Mouse (Mus musculus): ENCODE results near the gene Oxsr1. TPM values are rescaled to one million over a fixed set of nuclear protein-coding genes. Genes with fewer than 3 reads are reported as not detected.
"Not testable (repeated sequence)": the region's sequence is repeated elsewhere in the genome, so short reads cannot be mapped to it uniquely, and the experiment has no call there.

Gene Oxsr1
- total RNA-seq, 2 experiments from 2014 or later: 28.0 to 31.4 TPM

GRCm38 (mm10) chr9:119297696-119298095, 24.5 kb downstream of the Oxsr1 start:
- intact Hi-C loops (cut with DNase I): no loop called here
- no peak for DNase-seq (ENCODE audit: low spot score in 2 of 2)

GRCm38 (mm10) chr9:119290791-119291190, 31.4 kb downstream of the Oxsr1 start:
- intact Hi-C loops (cut with DNase I): no loop called here
- DNase-seq (ENCODE audit: low spot score in 2 of 2): no peak

DNA sequence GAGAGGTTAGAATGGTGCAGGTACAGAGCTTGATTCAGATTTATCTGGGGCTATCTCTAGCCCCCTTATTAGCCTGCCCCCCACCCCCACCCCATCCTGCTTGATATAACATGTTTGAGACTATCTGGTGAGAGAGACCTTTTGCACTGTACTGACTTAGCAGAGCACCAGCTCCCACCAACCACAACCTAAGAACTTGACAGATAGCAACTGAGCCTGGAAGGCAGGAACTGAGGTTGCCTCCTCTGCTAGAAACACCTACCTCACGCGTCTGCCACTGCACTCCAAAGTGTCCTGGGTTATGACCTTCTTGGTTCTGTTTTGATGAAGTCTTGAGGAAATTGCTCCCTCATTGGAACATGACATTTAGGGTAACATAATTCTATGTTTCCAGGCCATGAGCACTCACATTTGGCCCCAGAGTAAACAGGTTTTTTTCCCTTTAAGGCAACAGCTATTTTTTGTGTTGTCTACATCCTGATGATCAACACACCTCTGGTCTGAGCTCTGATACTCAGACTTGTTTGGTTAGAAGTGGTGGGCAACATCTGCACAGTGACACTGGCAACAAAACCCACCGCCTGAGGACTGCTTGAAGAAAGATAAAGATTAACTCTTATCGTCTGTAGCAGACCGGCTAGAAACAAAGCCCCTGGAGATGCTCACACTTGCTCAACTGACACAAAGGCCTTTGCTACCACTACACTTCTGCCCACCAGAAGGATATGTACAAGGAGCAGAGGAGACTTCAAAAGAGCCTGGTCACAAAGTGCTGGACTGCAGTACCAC, 41.1 kb downstream of the Oxsr1 start:
- intact Hi-C loops (cut with DNase I): no loop called here
- no peak for DNase-seq (ENCODE audit: low spot score in 2 of 2)

- intact Hi-C loops (cut with DNase I): no loop called here
- DNase-seq (ENCODE audit: low spot score in 2 of 2): no peak
Measured at GRCm38 (mm10) chr9:119278031-119278430, 44.2 kb downstream of the Oxsr1 start.

GRCm38 (mm10) chr9:119276321-119276720, 45.9 kb downstream of the Oxsr1 start:
- DNase-seq (ENCODE audit: low spot score in 2 of 2): no peak
- intact Hi-C loops (cut with DNase I): no loop called here

- DNase-seq (ENCODE audit: low spot score in 2 of 2); intact Hi-C loops (cut with DNase I): not testable (repeated sequence)
Measured at GRCm38 (mm10) chr9:119274814-119275213, 47.4 kb downstream of the Oxsr1 start.

DNA sequence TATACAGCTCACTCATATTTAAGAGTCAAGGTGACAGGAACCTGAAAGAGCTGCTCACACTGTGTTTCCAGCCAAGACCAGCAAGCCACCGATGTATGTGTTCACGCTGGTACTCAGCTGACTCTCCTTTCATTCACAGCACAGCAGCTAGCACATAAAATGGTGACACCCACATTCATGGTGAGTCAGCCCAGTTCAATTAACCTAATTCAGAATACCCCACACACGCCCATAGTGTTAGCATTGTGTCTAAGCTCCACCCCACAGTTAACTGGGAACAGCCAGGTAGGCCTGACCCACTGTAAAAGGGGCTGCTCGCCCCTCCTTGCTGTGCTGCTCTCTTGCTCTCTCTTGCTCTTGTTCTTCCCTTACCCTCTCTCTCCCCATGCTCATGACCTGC, 50.7 kb downstream of the Oxsr1 start:
- intact Hi-C loops (cut with DNase I): no loop called here
- DNase-seq (ENCODE audit: low spot score in 2 of 2): peak in 1 of 2 experiments; percentile 64

- peak; percentile 14 to 69 for DNase-seq (ENCODE audit: low spot score in 2 of 2)
- intact Hi-C loops (cut with DNase I): no loop called here
Measured at GRCm38 (mm10) chr9:119268588-119269145, 53.6 kb downstream of the Oxsr1 start.

- intact Hi-C loops (cut with DNase I): no loop called here
- DNase-seq (ENCODE audit: low spot score in 2 of 2): peak in 1 of 2 experiments; percentile 32
Measured at GRCm38 (mm10) chr9:119268120-119268519, 54.1 kb downstream of the Oxsr1 start.

- intact Hi-C loops (cut with DNase I); DNase-seq (ENCODE audit: low spot score in 2 of 2): not testable (repeated sequence)
Measured at GRCm38 (mm10) chr9:119266121-119266395, 56.2 kb downstream of the Oxsr1 start.

GRCm38 (mm10) chr9:119265373-119266120, 56.7 kb downstream of the Oxsr1 start:
- intact Hi-C loops (cut with DNase I): not testable (repeated sequence)

GRCm38 (mm10) chr9:119263067-119263466, 59.2 kb downstream of the Oxsr1 start:
- intact Hi-C loops (cut with DNase I): no loop called here
- no peak for DNase-seq (ENCODE audit: low spot score in 2 of 2)

More at GRCm38 (mm10) chr9:119265373-119266120, 56.7 kb downstream of the Oxsr1 start:
- peak in 1 of 2 experiments; percentile 47 for DNase-seq (ENCODE audit: low spot score in 2 of 2)

- intact Hi-C loops (cut with DNase I): no loop called here
- DNase-seq (ENCODE audit: low spot score in 2 of 2): no peak
Measured at GRCm38 (mm10) chr9:119260825-119261224, 61.4 kb downstream of the Oxsr1 start.

- intact Hi-C loops (cut with DNase I): loop anchor here (10.0 kb wide), 1 partner anchor 176 kb away; no protein-coding TSS in a partner anchor
- DNase-seq (ENCODE audit: low spot score in 2 of 2): no peak
Measured at GRCm38 (mm10) chr9:119258785-119259184, 63.4 kb downstream of the Oxsr1 start.

DNA sequence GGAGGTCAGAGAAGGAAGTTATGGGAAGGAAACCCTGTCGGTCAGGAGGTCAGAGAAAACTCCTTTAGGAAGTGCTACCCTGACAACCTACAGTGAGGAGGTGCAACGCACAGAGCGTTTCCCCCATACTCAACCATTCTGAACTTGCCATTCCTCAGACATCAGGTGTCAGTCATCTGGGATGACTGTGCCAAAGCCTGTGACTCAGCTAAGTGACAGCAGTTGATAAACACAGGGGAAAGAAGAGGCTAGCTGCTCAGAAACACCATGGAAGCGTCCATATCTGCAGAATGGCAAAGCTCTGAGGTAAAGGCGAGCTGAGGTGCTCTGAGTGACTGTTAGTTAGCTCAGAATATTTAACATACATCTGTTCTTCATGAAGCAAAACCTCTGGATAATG, 64.1 kb downstream of the Oxsr1 start:
- no peak for DNase-seq (ENCODE audit: low spot score in 2 of 2)

GRCm38 (mm10) chr9:119256161-119256560, 66.1 kb downstream of the Oxsr1 start:
- intact Hi-C loops (cut with DNase I): loop anchor here (10.0 kb wide), 1 partner anchor 179 kb away; no protein-coding TSS in a partner anchor
- DNase-seq (ENCODE audit: low spot score in 2 of 2): no peak

More for the DNA sequence above, 64.1 kb downstream of the Oxsr1 start:
- intact Hi-C loops (cut with DNase I): loop anchor here (10.0 kb wide), 1 partner anchor 177 kb away; no protein-coding TSS in a partner anchor

- no peak for DNase-seq (ENCODE audit: low spot score in 2 of 2)
- intact Hi-C loops (cut with DNase I): loop anchor here (10.0 kb wide), 1 partner anchor 180 kb away; no protein-coding TSS in a partner anchor
Measured at GRCm38 (mm10) chr9:119255096-119255495, 67.1 kb downstream of the Oxsr1 start.

- intact Hi-C loops (cut with DNase I): loop anchor here (10.0 kb wide), 1 partner anchor 181 kb away; no protein-coding TSS in a partner anchor
- DNase-seq (ENCODE audit: low spot score in 2 of 2): no peak
Measured at GRCm38 (mm10) chr9:119254187-119254586, 68.0 kb downstream of the Oxsr1 start.

DNA sequence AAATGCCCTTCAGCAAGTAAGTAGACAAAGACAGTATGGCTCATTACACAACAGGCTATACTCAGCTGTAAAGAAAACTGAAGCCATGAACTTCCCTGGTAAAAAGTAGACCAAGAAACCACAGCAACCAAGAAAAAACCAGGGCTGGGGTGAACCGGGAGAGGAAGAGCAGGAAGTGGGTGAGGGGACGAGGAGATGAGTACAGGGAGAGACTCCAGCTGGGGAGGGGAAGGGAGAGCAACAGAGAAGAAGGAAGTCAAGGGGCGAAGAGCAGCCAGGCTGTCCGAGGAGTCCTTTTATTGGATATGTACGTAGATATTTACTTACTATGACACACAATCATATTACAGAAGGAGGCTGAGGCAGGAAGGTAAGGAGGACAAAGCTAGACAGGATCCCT, 74.2 kb downstream of the Oxsr1 start:
- intact Hi-C loops (cut with DNase I): no loop called here
- no peak for DNase-seq (ENCODE audit: low spot score in 2 of 2)

- intact Hi-C loops (cut with DNase I): no loop called here
- DNase-seq (ENCODE audit: low spot score in 2 of 2): no peak
Measured at GRCm38 (mm10) chr9:119246826-119247225, 75.4 kb downstream of the Oxsr1 start.
